ENCODE assay signal across 12 mouse cellular contexts in the genomic region with DNA sequence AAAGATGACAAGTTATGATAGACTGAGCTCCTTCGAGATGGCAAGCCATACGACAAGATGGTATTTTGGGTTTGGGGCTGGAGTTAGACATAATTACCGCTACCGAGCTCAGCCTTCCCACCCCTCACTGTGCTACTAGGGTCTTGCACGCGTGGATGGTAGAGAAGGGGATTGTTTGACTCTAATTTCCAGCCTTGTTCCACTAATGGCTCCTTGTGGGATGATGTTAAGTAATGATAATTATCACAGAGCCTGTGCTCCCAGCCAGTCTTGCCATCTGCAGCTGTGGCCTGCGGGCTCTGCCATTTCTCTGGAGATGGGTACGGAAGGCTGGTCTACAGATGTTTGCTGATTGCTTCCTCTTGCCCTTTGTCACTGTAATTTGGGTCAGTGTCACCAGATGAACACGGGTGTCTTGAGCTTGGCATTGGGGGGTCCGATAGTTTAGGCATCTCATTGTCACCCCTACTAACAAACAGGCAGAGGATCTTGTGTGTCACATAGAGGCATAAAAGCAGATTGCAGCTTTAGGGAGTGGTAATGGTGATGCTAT.
"Had no signal": no experiment of that assay in that cellular context is flagged by ENCODE, and none has a peak within 500 bp of the region (broad histone marks: within the 10 kb centered on the region; RNA-seq: fewer than 3 reads in every experiment).

No protein-coding gene starts in this region.

- DNase-seq: kidney, postnatal 10 days; kidney, postnatal 4 days; left cerebral cortex, postnatal 4 days; lung, adult 18-20 months; right cerebral cortex, adult 18-20 months; right cerebral cortex, postnatal 25 days; thymus, postnatal 4 days had no signal

- H3K4me1 ChIP-seq: limb, embryonic 13.5 days; midbrain, embryonic 12.5 days had no signal

- H3K27ac ChIP-seq: layer of hippocampus, adult 2 months; limb, embryonic 13.5 days; liver, embryonic 14.5 days; midbrain, embryonic 12.5 days had no signal

- H3K4me3 ChIP-seq: layer of hippocampus, adult 2 months; limb, embryonic 13.5 days; midbrain, embryonic 12.5 days had no signal

- H3K9ac ChIP-seq: limb, embryonic 13.5 days; liver, embryonic 14.5 days; midbrain, embryonic 12.5 days had no signal

- ATAC-seq: midbrain, embryonic 16.5 days had no signal

- H3K27me3 ChIP-seq: limb, embryonic 13.5 days; midbrain, embryonic 12.5 days had no signal

- H3K4me2 ChIP-seq: limb, embryonic 13.5 days; midbrain, embryonic 12.5 days had no signal

- H3K36me3 ChIP-seq: limb, embryonic 13.5 days; midbrain, embryonic 12.5 days had no signal

- H3K9me3 ChIP-seq: limb, embryonic 13.5 days; midbrain, embryonic 12.5 days had no signal
